Mouse (Mus musculus): ENCODE measurements around the gene Smco1. TPM values are rescaled to one million over a fixed set of nuclear protein-coding genes. Genes with fewer than 3 reads are reported as not detected.

The Smco1 gene
- total and polyA plus RNA-seq, 3 experiments = not detected

GRCm38 (mm10) chr16:32275830-32276229 is 4.6 kb downstream of the Smco1 start:
- H3K27ac ChIP-seq (ENCODE audit: insufficient read depth, low read depth) = no peak overlapping the region
- H3K9ac ChIP-seq (ENCODE audit: insufficient read depth, low read depth) = no peak overlapping the region
- no peak overlapping the region for H3K4me2 ChIP-seq (ENCODE audit: insufficient read depth, low read depth, poor library complexity, severe bottlenecking)
- TF ChIP-seq ZNF384 (IDR thresholded peaks at IDR 0.05; ENCODE audit: low read depth, low read length) (peak; percentile 68), BHLHE40 (IDR thresholded peaks at IDR 0.05; ENCODE audit: low read depth, low read length) (no peak)
- peaks cover 8 to 15% of the 10 kb centered on the region in 2 experiments for H3K36me3 ChIP-seq (replicated peaks in 1 of 2; ENCODE audit: control insufficient read depth in 1 of 2, insufficient read depth in 1 of 2, low read length in 1 of 2)
- H3K27me3 ChIP-seq (replicated peaks) = no peaks in the 10 kb centered on the region
- H3K4me1 ChIP-seq (ENCODE audit: control insufficient read depth in 1 of 2, insufficient read depth in 2 of 2) = peaks cover 11 to 28% of the 10 kb centered on the region in 2 experiments
- DNase-seq (ENCODE audit: extremely low read depth) = peak; percentile 28
- peaks cover 11% of the 10 kb centered on the region for H3K9me3 ChIP-seq (replicated peaks; ENCODE audit: low read length)
- in situ Hi-C loops (cut with MboI; ENCODE audit: low pct_ligation_motif_present, low pct_unique_long_range_greater_than_20kb, low sequenced_read_pairs) (no loop called here), dilution Hi-C loops (cut with MboI; ENCODE audit: extremely low pct_ligation_motif_present, extremely low pct_unique_long_range_greater_than_20kb, low sequenced_read_pairs) (no loop called here)
- H3K79me2 ChIP-seq (replicated peaks; ENCODE audit: control insufficient read depth, extremely low read depth, insufficient read depth, poor library complexity, severe bottlenecking) = peaks cover 32% of the 10 kb centered on the region
- no peak overlapping the region for H3K4me3 ChIP-seq (replicated peaks in 1 of 3; ENCODE audit: low read depth in 2 of 3, low read length in 2 of 3, poor library complexity in 1 of 3)

GRCm38 (mm10) chr16:32277308-32278256 is 6.3 kb downstream of the Smco1 start, which contains the start of gene Rnf168:
Rnf168 (plus strand) TSS chr16:32277459.
- Histone ChIP-seq H3K4me1 (ENCODE audit: control insufficient read depth in 1 of 2, insufficient read depth in 2 of 2) (peaks cover 13 to 40% of the 10 kb centered on the region in 2 experiments), H3K4me2 (ENCODE audit: insufficient read depth, low read depth, poor library complexity, severe bottlenecking) (peak within 1 kb of the TSS; percentile 91), H3K27ac (ENCODE audit: insufficient read depth, low read depth) (peak within 1 kb of the TSS; percentile 85), H3K9me3 (replicated peaks; ENCODE audit: low read length) (peaks cover 13% of the 10 kb centered on the region), H3K36me3 (replicated peaks in 1 of 2; ENCODE audit: control insufficient read depth in 1 of 2, insufficient read depth in 1 of 2, low read length in 1 of 2) (peaks cover 11 to 30% of the 10 kb centered on the region in 2 experiments), H3K79me2 (replicated peaks; ENCODE audit: control insufficient read depth, extremely low read depth, insufficient read depth, poor library complexity, severe bottlenecking) (peaks cover 49% of the 10 kb centered on the region), H3K9ac (ENCODE audit: insufficient read depth, low read depth) (peak within 1 kb of the TSS; percentile 79), H3K4me3 (replicated peaks in 1 of 3; ENCODE audit: low read depth in 2 of 3, low read length in 2 of 3, poor library complexity in 1 of 3) (peak within 1 kb of the TSS; percentile 81 to 99 (median 84)), H3K27me3 (replicated peaks) (no peaks in the 10 kb centered on the region)
- dilution Hi-C loops (cut with MboI; ENCODE audit: extremely low pct_ligation_motif_present, extremely low pct_unique_long_range_greater_than_20kb, low sequenced_read_pairs) = no loop called here
- in situ Hi-C loops (cut with MboI; ENCODE audit: low pct_ligation_motif_present, low pct_unique_long_range_greater_than_20kb, low sequenced_read_pairs) = no loop called here
- DNase-seq (ENCODE audit: extremely low read depth) = peak; percentile 93
- TF ChIP-seq SIN3A (IDR thresholded peaks at IDR 0.05; ENCODE audit: low read length) = peak; percentile 88
- peak; percentile 77 for TF ChIP-seq MAZ (IDR thresholded peaks at IDR 0.05; ENCODE audit: low read depth, low read length)
- no peak for TF ChIP-seq JUN (IDR thresholded peaks at IDR 0.05; ENCODE audit: insufficient read depth, low read depth, low read length)
- peak; percentile 72; the same call in 1 of the 2 replicates for TF ChIP-seq MEF2A (IDR thresholded peaks at IDR 0.05; ENCODE audit: borderline replicate concordance, low read depth, low read length)
- no peak for TF ChIP-seq PAX5 (IDR thresholded peaks at IDR 0.05; ENCODE audit: low read length)
- TF ChIP-seq IRF4 (IDR thresholded peaks at IDR 0.05; ENCODE audit: low read depth, low read length) = peak; percentile 67; the same call in 1 of the 2 replicates
- TF ChIP-seq RCOR1 (conservative IDR thresholded peaks at IDR 0.05; ENCODE audit: low read depth, low read length) = no peak
- 0 out of 2 replicates have a peak, but pooled peaks have one; percentile 35 for TF ChIP-seq ETS1 (conservative IDR thresholded peaks at IDR 0.05; ENCODE audit: low read depth, low read length)
- peak; percentile 93 for TF ChIP-seq ELF1 (IDR thresholded peaks at IDR 0.05; ENCODE audit: low read depth, low read length)
- TF ChIP-seq UBTF (IDR thresholded peaks at IDR 0.05; ENCODE audit: low read depth, low read length) = peak; percentile 99
- no peak for TF ChIP-seq ZC3H11A (IDR thresholded peaks at IDR 0.05; ENCODE audit: low read depth, low read length)
- peak; percentile 79; the same call in 1 of the 2 replicates for TF ChIP-seq CHD1 (IDR thresholded peaks at IDR 0.05; ENCODE audit: low read depth, low read length)
- TF ChIP-seq NELFE (IDR thresholded peaks at IDR 0.05; ENCODE audit: low read depth, low read length) = peak; percentile 89
- TF ChIP-seq MAFK (IDR thresholded peaks at IDR 0.05; ENCODE audit: insufficient replicate concordance, low read length) = peak; percentile 65; the same call in 1 of the 2 replicates
- TF ChIP-seq CTCF (conservative IDR thresholded peaks at IDR 0.05 in 1 of 2, IDR thresholded peaks at IDR 0.05 in 1 of 2; ENCODE audit: low read depth in 2 of 2, low read length in 2 of 2) = no peak
- no peak for TF ChIP-seq SMC3 (IDR thresholded peaks at IDR 0.05; ENCODE audit: low read depth, low read length)
- TF ChIP-seq RAD21 (IDR thresholded peaks at IDR 0.05; ENCODE audit: low read depth, low read length) = no peak
- peak; percentile 96 for TF ChIP-seq POLR2A (IDR thresholded peaks at IDR 0.05; ENCODE audit: low read depth, low read length)
- peak; percentile 44; the same call in 1 of the 2 replicates for TF ChIP-seq NRF1 (IDR thresholded peaks at IDR 0.05; ENCODE audit: low read depth, low read length)
- peak; percentile 68 for TF ChIP-seq BHLHE40 (IDR thresholded peaks at IDR 0.05; ENCODE audit: low read depth, low read length)
- peak; percentile 100 for TF ChIP-seq E2F4 (IDR thresholded peaks at IDR 0.05; ENCODE audit: insufficient replicate concordance, low read depth, low read length)
- TF ChIP-seq MYC (IDR thresholded peaks at IDR 0.05; ENCODE audit: low read depth, low read length) = peak; percentile 46; the same call in 1 of the 2 replicates
- no peak for TF ChIP-seq ZKSCAN1 (IDR thresholded peaks at IDR 0.05; ENCODE audit: borderline replicate concordance, low read depth, low read length)
- TF ChIP-seq JUND (conservative IDR thresholded peaks at IDR 0.05; ENCODE audit: low read depth, low read length) = no peak
- peak; percentile 84 for TF ChIP-seq MAX (IDR thresholded peaks at IDR 0.05; ENCODE audit: low read length)
- TF ChIP-seq GABPA (IDR thresholded peaks at IDR 0.05; ENCODE audit: insufficient replicate concordance, low read depth, low read length) = no peak
- TF ChIP-seq POLR2AphosphoS2 (IDR thresholded peaks at IDR 0.05; ENCODE audit: low read depth, low read length) = no peak
- peak; percentile 92 for TF ChIP-seq KAT2A (IDR thresholded peaks at IDR 0.05; ENCODE audit: insufficient replicate concordance, low read length)
- no peak for TF ChIP-seq USF1 (IDR thresholded peaks at IDR 0.05; ENCODE audit: low read depth, low read length)
